Mouse (Mus musculus) retina, adult 2 months (tissue): Measurements from ENCODE around the gene F12.

ENCODE experiments used
- DNase-seq: peaks from one replicate; pipeline ENCODE4 v3.0.0-alpha.2; 2012; ENCODE audit warnings: low read depth, low spot score

Gene F12

DNA sequence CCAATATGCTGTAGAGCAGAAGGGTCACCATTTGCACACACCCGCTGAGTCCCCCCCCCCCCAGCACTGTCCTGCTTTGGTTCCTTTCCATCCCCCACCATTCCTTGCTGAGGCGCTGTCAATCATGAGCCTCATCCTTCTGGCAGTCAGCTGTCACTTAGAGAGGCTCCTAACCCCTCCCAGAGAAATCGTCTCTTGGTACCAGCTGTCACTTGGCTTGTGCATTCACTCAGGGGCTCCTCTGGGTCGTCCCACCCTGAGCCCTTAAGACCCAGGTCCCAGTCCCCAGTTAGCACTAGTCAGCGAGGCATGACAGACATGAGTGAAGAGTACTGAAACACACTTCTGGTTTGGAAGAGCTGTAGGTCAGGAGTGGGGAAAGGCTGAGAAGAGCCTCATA lies 54.9 kb downstream of the F12 start:
- DNase-seq, result no peak

DNA sequence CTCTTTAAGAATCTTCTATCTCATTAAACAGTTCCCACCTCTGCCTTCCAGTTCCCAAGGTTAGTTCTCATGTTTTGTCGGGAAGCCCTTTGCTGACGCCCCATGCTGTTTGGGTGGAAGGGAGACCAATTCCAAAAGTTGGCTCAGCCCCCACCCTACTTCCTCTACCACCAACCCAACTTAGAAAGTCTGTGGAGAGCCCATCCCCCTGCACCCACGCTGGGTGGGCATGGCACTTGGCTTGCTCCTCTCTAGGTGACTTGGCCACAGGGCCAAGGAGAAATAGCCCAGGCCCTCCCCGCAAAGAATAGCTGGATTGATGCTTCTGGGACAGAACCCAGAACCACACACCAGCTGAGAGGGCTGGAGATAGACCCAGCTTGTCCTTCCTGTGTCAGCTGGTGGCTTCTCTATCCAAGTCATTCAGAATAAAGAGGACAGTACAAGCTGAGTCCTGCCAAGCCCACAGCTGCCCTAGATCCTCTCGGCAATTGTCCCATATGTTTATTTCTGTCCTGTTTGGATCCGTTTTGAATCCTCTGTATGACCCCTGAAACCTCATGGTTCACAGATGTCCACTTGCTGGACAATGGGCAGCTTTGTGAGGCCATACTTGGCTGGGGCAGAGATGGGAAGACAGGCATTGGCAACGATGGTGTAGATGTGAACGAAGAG lies 55.4 kb downstream of the F12 start:
- no peak for DNase-seq

DNA sequence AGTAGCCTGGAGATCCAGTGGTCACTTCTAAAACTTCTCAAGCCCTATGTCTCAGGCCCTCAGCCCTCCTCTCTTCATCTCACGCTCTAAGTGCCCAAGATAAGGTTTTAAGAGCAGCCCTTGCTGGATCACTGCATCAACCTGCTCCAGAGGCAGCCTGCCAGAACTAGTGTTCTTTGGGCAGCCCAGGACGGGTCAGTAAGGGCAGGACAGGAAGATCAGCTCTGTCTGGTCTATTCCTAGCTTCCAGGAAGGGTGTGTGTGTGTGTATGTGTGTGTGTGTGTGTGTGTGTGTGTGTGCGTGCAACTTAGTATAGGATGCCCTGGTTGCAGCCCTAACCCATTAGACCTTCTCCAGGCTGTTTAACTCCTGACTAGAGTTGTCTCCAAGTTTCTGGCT lies 56.4 kb downstream of the F12 start:
- no peak for DNase-seq

DNA sequence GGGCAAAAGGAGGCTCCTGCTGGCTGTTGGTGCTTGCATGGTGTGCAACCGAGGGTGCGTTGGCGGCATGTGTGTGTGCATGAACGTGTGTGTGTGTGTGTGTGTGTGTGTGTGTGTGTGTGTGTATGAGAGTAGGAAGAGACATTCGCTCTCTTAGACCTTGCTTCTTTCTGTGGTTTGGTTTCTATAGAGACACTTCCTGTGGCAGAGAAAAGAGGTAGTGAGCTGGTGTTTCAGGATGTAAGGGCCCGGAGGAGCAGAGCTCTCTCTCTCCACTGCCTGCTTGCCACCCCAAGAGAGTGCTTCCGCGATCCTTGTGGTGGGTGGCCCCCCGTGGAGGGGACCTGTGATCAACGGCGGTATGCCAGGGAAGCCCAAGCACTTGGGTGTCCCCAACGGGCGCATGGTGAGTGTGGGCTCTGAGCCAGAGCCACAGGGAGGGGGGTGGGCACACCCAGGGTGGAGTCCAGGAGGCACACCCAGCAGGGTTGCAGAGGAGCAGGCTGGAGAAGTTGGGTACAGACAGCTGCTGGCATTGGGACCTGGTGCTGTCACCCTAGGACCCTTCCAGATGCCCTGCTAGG lies 57.0 kb downstream of the F12 start, which contains the start of gene Rgs14:
Rgs14 (plus strand) TSS at position 202 of the 584 bp plus-strand sequence.
- DNase-seq, result no peak

DNA sequence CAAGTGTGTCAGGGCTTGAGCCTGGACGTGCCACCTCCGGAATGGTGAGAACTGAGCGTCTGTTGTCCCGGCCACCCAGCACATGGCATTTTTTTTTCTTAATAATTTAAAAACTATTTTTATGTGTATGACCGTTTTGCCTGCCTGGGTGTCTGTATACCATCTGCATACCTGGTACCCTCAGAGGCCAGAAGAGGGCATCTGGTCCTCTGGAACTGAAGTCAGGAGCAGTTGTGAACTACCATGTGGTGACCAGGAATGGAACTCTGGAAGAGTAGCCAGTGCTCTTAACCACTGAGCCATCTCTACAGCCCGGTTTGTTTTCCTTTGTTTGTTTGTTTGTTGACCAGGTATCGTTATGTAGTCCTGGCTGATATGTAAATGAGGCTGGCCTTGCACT lies 58.2 kb downstream of the F12 start:
- DNase-seq, result no peak
